Mouse (Mus musculus): ENCODE measurements around the gene Eif4e3. TPM values are rescaled to one million over a fixed set of nuclear protein-coding genes. Genes with fewer than 3 reads are reported as not detected.

Eif4e3 gene
- total RNA-seq (2023): 10 to 100 TPM in 1 of 2 experiments, 1 to 10 TPM in 1; 9.1 to 10.6 TPM

DNA sequence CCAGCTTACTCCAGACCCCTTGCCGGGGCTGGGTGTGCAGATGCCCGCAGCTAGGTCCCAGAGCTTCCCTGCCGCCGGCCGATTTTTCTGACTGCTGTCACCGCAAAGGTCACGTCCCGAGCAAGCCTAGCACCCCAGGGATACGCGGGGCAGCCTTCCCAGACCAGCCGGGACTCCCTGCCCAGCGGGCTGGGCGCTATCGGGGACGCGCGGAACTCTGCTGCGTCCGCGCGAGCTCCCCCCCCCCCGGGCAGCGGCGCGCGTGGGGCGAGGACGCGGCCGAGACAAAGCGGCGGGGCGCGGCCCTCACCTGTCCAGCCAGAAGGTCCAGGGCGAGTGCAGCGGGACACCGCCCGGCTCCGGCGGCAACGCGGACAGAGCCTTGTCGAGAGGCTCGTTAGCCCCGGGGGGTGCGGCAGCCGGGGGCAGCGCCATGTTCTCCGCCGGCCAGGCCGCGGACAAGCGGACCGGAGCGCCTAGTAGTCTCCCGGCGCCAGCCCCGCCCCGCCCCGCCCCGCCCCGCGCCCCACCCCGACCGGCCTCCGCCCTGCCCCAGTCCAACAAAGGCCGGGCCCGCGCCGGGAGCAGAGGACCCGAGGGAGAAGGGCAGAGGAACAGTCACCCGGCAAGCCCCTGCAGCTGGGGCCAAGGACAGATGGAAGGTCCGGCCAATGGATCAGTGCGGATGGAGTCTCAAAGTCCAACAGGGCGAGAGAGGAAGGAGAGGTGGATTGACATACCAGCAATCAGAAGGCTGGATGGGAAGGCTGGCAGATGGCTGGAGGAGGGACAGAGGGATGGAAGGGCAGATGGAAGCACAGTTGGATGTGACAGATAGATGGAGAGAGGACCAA, at the start of gene Eif4e3, which contains the start of gene Gm20696:
Gene Eif4e3, minus strand, starts transcription at position 454 of the 854 bp plus-strand sequence.
Gene Gm20696, minus strand, starts transcription at position 480 of the 854 bp plus-strand sequence.

DNA sequence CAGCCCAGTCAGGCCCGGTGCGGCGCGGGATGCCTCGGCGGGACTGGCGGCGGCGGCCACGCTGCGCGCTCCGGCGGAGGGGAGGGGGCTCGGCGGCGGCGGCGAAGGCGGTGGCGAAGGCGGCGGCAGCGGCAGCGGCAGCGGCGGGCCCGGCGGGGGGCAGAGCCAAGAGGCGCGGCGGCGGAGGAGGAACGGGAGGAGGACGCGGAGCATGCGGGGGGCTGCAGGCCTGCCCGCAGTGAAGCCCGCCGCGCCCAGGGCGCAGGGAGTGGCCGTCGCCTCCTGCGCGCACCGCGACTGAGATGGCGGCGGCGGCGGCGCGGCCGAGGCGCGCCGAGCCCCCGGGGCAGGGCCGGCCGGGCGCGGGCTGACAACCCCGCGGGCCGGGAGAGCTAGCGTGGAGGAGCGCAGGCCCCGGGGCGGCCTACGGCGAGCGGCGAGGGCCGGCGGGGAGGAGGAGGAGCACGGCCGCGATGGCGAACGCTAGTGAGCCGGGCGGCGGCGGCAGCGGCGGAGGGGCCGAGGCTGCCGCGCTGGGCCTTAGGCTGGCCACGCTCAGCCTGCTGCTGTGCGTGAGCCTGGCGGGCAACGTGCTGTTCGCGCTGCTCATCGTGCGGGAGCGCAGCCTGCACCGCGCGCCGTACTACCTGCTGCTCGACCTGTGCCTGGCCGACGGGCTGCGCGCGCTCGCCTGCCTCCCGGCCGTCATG, 25.8 kb upstream of the Eif4e3 start, which contains the start of gene Gpr27:
Gene Gpr27, plus strand, starts transcription at position 474 of the 710 bp plus-strand sequence.

Other genes starting within 250 kb of the Eif4e3 start
- 100 to 1,000 TPM; 640 to 731 TPM for gene Foxp1, start 144.1 kb downstream of the Eif4e3 start, total RNA-seq (2023)
- gene Gm20696, start within 50 bp of the Eif4e3 start, total RNA-seq (2023): 10 to 100 TPM; 48.2 to 57.8 TPM
- not detected for gene Gpr27, start 25.9 kb upstream of the Eif4e3 start, total RNA-seq (2023)
- gene Prok2, start 59.6 kb upstream of the Eif4e3 start, total RNA-seq (2023): not detected

Data from T-cell, adult 66 days (primary cell).